Mouse (Mus musculus) heart, postnatal 4 days (tissue): ENCODE measurements at regions not wholly inside any gene's neighbourhood (a gene's known extent, or its start where the extent isn't known, plus 50 kb on each side); places are given as distances from the start of the nearest gene placed in this dataset.
A peak's percentile ranks its signal among the peaks of the same experiment; 100 is the strongest.

ENCODE experiments used
- DNase-seq: peaks from one replicate; pipeline ENCODE4 v3.0.0; 2021

- DNase-seq = no peak
These were observed 89.5 kb downstream of the Tmem38b start for GRCm38 (mm10) chr4:53915326-53915725.

- peak; percentile 72 for DNase-seq
These were observed 93.3 kb downstream of the Tmem38b start for GRCm38 (mm10) chr4:53919188-53919587.

GRCm38 (mm10) chr4:53920587-53920986 lies 94.7 kb downstream of the Tmem38b start:
- DNase-seq = no peak

GRCm38 (mm10) chr4:53931068-53931467 lies 105.2 kb downstream of the Tmem38b start:
- DNase-seq = no peak

- DNase-seq = peak; percentile 60
These were observed 105.7 kb downstream of the Tmem38b start for GRCm38 (mm10) chr4:53931499-53931898.

GRCm38 (mm10) chr4:53935306-53935705 lies 109.5 kb downstream of the Tmem38b start:
- no peak for DNase-seq

GRCm38 (mm10) chr4:53948736-53949135 lies 122.9 kb downstream of the Tmem38b start:
- no peak for DNase-seq

- DNase-seq = no peak
These were observed 123.3 kb downstream of the Tmem38b start for GRCm38 (mm10) chr4:53949164-53949563.

GRCm38 (mm10) chr4:53950496-53950895 lies 124.7 kb downstream of the Tmem38b start:
- no peak for DNase-seq

- DNase-seq = no peak
These were observed 125.3 kb downstream of the Tmem38b start for GRCm38 (mm10) chr4:53951003-53951733.

GRCm38 (mm10) chr4:53951734-53952109 lies 125.9 kb downstream of the Tmem38b start:
- no peak for DNase-seq

- no peak for DNase-seq
These were observed 126.4 kb downstream of the Tmem38b start for GRCm38 (mm10) chr4:53952288-53952687.

- no peak for DNase-seq
These were observed 136.6 kb downstream of the Tmem38b start for GRCm38 (mm10) chr4:53962458-53962857.

- DNase-seq = no peak
These were observed 144.6 kb downstream of the Tmem38b start for GRCm38 (mm10) chr4:53970461-53970860.

- DNase-seq = no peak
These were observed 145.1 kb downstream of the Tmem38b start for GRCm38 (mm10) chr4:53970960-53971359.

- peak; percentile 25 for DNase-seq
These were observed 150.3 kb downstream of the Tmem38b start for GRCm38 (mm10) chr4:53976036-53976638.

GRCm38 (mm10) chr4:53986519-53987301 lies 160.9 kb downstream of the Tmem38b start:
- DNase-seq = no peak

- DNase-seq = no peak
These were observed 161.7 kb downstream of the Tmem38b start for GRCm38 (mm10) chr4:53987536-53987935.

- no peak for DNase-seq
These were observed 195.4 kb downstream of the Tmem38b start for GRCm38 (mm10) chr4:54021069-54021829.

GRCm38 (mm10) chr4:54021861-54022385 lies 196.1 kb downstream of the Tmem38b start:
- DNase-seq = no peak

- no peak for DNase-seq
These were observed 201.1 kb downstream of the Tmem38b start for GRCm38 (mm10) chr4:54026919-54027318.

GRCm38 (mm10) chr4:54027565-54028237 lies 201.9 kb downstream of the Tmem38b start:
- no peak for DNase-seq
